Mouse (Mus musculus): ENCODE results near the gene Ppa1.

- TF ChIP-seq CTCF (conservative IDR thresholded peaks at IDR 0.05 in 1 of 2, IDR thresholded peaks at IDR 0.05 in 1 of 2; ENCODE audit: low read depth in 2 of 2, low read length in 2 of 2) (no peak), MAX (IDR thresholded peaks at IDR 0.05; ENCODE audit: low read length) (no peak), ZKSCAN1 (IDR thresholded peaks at IDR 0.05; ENCODE audit: borderline replicate concordance, low read depth, low read length) (no peak), NELFE (IDR thresholded peaks at IDR 0.05; ENCODE audit: low read depth, low read length) (no peak)
Measured at GRCm38 (mm10) chr10:61697028-61697427, 48.7 kb downstream of the Ppa1 start.

Measured in CH12.LX (cell line).